Mouse (Mus musculus): ENCODE measurements around the gene Evx2. TPM values are rescaled to one million over a fixed set of nuclear protein-coding genes. Genes with fewer than 3 reads are reported as not detected.

The Evx2 gene
- polyA plus RNA-seq, 1 experiment from 2014 or later, result 0.62 TPM

DNA sequence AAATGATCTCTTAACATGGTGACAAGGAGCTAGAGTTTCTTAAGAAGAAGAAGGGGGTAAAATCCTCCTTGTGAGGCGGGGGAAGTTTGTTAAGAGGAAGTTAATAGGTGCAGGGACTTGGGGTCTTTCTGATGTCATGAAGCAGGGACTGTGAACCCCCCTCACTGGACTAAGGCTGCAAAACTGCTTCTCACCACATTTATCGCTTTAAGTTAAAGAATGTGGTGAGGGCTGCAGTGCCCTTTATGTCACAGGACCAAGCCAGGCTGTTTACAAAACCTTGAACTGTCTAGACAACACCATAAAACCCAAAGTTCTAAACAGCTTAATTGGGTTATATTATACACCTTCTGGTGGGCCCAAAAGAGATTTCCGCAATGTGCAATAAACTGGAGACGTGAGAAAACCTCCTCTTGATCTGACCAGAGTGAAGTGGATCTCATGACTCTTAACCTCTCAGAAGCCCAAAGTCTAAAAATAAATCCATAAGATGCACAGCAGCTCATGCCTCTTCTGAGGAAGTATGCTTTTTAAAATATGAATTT lies 25.8 kb upstream of the Evx2 start:
- Histone ChIP-seq H3K36me3 (no peaks in the 10 kb centered on the region), H3K4me1 (replicated peaks) (peaks cover 13% of the 10 kb centered on the region), H3K4me3 (replicated peaks) (no peak overlapping the region), H3K9ac (replicated peaks) (no peak overlapping the region), H3K4me2 (replicated peaks) (no peak overlapping the region), H3K27ac (no peak overlapping the region), H3K9me3 (no peaks in the 10 kb centered on the region), H3K27me3 (peaks cover 99% of the 10 kb centered on the region)
- WGBS, result 12% methylated on average over 4 of the region's 4 CpGs
- no peak for ATAC-seq

DNA sequence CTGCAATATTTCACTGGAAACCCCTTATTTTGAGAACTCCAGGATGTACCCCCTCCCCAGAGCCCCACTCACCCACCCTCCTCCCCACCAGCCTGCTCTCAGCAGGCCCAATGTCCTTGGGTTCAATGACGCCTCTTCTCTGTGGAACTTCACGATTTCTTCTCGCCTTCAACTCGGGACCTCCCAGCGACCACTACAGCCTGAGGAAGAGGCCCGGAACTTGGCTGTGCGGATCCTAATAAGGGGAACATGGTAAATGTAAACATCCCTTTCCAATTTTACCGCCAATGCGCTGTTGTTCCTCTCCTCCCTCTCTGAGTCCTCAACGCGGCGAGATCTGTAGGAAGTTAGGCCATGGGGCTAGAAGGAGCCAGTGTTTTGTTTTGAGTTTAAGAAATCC lies 24.7 kb upstream of the Evx2 start:
- Histone ChIP-seq H3K4me1 (replicated peaks) (peaks cover 13% of the 10 kb centered on the region), H3K36me3 (no peaks in the 10 kb centered on the region), H3K27me3 (peaks cover 99% of the 10 kb centered on the region), H3K4me3 (replicated peaks) (no peak overlapping the region), H3K4me2 (replicated peaks) (no peak overlapping the region), H3K27ac (no peak overlapping the region), H3K9me3 (no peaks in the 10 kb centered on the region), H3K9ac (replicated peaks) (no peak overlapping the region)
- ATAC-seq, result no peak
- under 1% methylated on average over 12 of the region's 12 CpGs for WGBS

DNA sequence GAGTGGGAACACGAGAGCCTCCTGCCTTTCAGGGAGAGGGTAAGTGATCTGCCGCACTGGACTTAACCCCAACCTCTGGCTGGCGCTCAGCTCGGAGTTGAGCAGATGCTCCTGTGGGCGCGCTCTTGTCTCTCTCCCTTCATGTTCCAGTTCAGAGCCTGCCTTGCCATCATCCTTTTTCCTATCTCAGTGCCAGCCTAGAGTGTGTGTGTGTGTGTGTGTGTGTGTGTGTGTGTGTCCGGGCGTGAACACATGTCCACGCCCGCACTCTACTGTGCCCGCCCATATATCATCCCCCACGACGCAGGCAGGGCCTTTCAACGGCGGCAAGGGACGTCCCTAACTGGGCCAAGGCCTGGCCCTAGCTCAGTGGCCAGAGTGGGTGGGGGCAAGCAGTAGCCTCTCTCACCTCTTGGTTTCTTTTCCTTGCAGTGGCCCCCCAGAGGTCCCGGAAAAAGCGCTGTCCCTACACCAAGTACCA lies 24.2 kb upstream of the Evx2 start:
- under 1% methylated on average over 18 of the region's 18 CpGs for WGBS
- no peak overlapping the region for H3K9ac ChIP-seq (replicated peaks)
- H3K4me3 ChIP-seq (replicated peaks), result no peak overlapping the region
- no peak overlapping the region for H3K27ac ChIP-seq
- no peaks in the 10 kb centered on the region for H3K36me3 ChIP-seq
- H3K4me2 ChIP-seq (replicated peaks), result no peak overlapping the region
- peak; percentile 53; the same call in 1 of the 2 replicates for ATAC-seq
- H3K27me3 ChIP-seq, result peaks cover 99% of the 10 kb centered on the region
- H3K9me3 ChIP-seq, result no peaks in the 10 kb centered on the region
- peaks cover 13% of the 10 kb centered on the region for H3K4me1 ChIP-seq (replicated peaks)

DNA sequence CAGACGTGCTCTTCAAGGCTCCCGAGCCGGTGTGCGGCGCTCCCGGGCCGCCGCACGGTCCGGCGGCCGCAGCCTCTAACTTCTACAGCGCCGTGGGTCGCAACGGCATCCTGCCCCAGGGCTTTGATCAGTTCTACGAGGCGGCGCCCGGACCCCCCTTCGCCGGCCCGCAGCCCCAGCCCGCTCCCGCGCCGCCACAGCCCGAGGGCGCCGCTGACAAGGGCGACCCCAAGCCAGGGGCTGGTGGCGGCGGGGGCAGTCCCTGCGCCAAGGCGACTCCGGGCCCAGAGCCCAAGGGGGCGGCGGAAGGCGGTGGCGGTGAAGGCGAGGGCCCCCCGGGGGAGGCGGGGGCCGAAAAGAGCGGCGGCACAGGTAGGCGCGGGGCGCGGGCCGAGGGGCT lies 23.4 kb upstream of the Evx2 start:
- Histone ChIP-seq H3K4me1 (replicated peaks) (peaks cover 13% of the 10 kb centered on the region), H3K27me3 (peaks cover 99% of the 10 kb centered on the region), H3K36me3 (no peaks in the 10 kb centered on the region), H3K4me2 (replicated peaks) (peak overlapping the region; percentile 9; the same call in 1 of the 2 replicates), H3K4me3 (replicated peaks) (0 out of 2 replicates have a peak overlapping the region, but pooled peaks have one; percentile 15), H3K27ac (no peak overlapping the region), H3K9me3 (no peaks in the 10 kb centered on the region), H3K9ac (replicated peaks) (no peak overlapping the region)
- ATAC-seq, result no peak
- under 1% methylated on average over 49 of the region's 51 CpGs for WGBS

DNA sequence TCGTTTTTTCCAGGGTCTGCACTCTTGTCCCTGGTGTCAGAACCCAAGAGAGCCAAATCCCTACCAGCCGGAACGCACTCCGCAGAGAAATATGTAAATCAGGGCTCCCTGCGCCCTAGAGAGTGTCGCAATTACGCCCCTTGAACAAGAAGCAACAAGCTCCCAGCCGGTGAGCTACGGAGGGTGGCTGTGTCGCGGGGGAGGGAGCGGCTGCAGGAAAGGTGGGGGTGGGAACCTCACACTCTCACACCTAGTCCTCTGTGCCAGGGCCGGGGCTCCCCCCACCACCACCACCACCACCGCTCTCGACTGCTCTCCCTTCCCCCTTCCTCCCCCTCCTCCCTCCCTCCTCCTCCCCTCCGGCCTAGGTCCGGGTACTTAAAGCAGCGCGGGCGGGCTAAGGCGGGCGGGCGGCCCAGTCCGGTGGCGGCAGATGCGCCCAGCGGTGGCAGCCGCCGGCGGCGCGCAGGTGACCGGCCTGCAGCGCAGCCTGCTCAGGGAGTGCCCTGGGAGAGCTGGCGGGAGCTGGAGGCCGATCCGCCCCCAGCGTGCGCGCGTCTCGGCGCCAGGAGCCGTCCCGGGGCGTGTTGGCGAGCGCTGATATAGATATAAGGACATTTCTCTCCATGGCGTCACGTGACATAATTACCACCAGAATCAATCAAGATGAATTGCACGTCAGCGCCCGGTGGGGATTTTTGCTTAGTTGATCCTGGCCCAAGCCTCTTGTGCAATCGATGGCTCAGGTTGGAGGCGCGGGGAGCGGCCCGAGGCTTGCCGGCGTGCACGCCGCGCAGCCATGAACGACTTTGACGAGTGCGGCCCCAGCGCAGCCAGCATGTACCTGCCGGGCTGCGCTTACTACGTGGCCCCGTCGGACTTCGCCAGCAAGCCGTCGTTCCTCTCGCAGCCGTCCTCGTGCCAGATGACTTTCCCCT lies 22.5 kb upstream of the Evx2 start:
- H3K4me1 ChIP-seq (replicated peaks), result peaks cover 13% of the 10 kb centered on the region
- ATAC-seq, result peak; percentile 20; the same call in 1 of the 2 replicates
- H3K27ac ChIP-seq, result no peak overlapping the region
- no peaks in the 10 kb centered on the region for H3K36me3 ChIP-seq
- H3K4me2 ChIP-seq (replicated peaks), result peak overlapping the region; percentile 9; the same call in 1 of the 2 replicates
- peaks cover 99% of the 10 kb centered on the region for H3K27me3 ChIP-seq
- H3K4me3 ChIP-seq (replicated peaks), result 0 out of 2 replicates have a peak overlapping the region, but pooled peaks have one; percentile 15
- under 1% methylated on average over 72 of the region's 78 CpGs for WGBS
- H3K9me3 ChIP-seq, result no peaks in the 10 kb centered on the region
- H3K9ac ChIP-seq (replicated peaks), result no peak overlapping the region

DNA sequence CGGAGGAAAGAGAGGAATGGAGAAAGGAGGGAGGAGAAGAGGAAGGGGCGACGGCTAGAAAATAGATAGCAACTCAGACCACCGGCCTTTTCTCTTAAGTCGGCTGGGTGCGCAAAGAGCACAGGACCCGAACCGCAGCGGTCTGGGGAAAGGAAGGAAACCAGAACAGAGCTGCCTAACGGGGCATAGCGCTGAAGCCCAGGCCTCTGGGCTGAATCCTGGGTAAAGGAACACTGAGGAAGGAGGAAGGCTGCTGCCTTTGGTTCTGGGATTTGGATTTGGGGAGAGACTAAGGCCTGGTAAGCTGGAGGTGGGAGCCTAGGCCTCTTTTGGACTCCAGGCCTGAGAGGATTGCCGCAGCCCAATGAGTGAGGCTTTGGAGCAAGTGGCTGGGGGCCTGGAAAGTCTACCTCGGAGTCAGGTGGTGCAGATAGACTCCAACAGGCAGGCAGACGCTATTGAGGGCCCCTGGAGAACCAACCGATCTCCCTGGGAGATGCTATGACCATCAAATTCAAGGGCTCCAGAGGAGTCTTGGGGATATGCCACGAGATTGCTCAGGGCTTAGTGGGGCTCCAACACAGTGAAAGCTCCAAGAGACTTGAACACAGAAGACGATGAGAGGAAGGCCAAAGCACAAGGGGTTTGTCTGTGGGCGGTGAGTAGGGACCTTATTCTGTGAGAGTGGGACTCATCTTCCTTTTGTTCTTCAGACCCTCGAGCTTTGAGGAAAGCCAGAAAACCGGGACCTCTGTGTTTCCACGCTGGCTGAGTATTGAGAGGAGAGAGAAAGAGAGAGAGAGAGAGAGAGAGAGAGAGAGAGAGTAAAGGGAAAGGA lies 21.4 kb upstream of the Evx2 start:
- Histone ChIP-seq H3K27me3 (peaks cover 100% of the 10 kb centered on the region), H3K4me2 (replicated peaks) (no peak overlapping the region), H3K36me3 (no peaks in the 10 kb centered on the region), H3K27ac (no peak overlapping the region), H3K4me3 (replicated peaks) (no peak overlapping the region), H3K4me1 (replicated peaks) (peaks cover 13% of the 10 kb centered on the region), H3K9me3 (no peaks in the 10 kb centered on the region), H3K9ac (replicated peaks) (no peak overlapping the region)
- under 1% methylated on average over 21 of the region's 21 CpGs for WGBS
- no peak for ATAC-seq

DNA sequence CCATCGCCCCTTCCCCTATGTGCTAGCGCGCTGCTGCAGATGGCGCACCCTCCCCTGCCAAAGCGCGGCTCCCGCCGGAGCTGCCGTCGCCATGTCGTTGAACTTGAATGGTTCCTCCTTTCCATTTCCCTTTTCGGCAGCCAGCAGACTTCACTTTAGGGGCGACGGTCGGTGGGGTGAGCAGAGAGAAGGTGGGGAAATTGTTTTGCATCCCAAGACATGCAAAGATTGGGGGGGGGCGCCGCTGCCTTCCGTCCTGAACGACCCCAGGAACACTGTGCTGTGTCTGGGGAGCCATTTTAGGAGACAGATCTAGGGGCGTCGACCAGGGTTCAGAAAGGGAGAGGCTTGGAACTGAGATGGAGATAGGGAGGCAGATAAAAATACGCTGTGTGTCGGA lies 20.6 kb upstream of the Evx2 start:
- peaks cover 13% of the 10 kb centered on the region for H3K4me1 ChIP-seq (replicated peaks)
- H3K36me3 ChIP-seq, result no peaks in the 10 kb centered on the region
- H3K27me3 ChIP-seq, result peaks cover 100% of the 10 kb centered on the region
- WGBS, result 1% methylated on average over 23 of the region's 23 CpGs
- H3K9me3 ChIP-seq, result no peaks in the 10 kb centered on the region
- H3K4me3 ChIP-seq (replicated peaks), result no peak overlapping the region
- ATAC-seq, result no peak
- H3K4me2 ChIP-seq (replicated peaks), result no peak overlapping the region
- no peak overlapping the region for H3K27ac ChIP-seq
- no peak overlapping the region for H3K9ac ChIP-seq (replicated peaks)

DNA sequence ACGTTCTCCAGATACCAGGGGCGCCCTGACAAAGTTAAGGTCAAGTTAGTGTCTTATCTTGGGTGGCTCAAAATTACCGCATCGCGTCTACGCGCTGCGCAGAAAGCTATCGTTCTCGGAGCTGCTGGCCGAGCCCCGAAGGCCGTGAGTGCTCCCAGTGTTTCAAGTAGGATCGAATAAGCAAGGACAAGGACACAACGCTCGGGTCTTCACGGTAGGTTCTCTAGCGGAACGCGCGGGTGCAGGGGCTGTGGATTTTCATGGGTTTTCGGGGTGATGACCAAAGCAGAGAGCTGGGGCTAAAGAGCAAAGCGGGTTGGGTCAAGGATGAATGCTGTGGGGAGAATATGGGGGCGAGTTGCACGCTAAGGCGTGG lies 20.2 kb upstream of the Evx2 start:
- no peak overlapping the region for H3K4me3 ChIP-seq (replicated peaks)
- no peak overlapping the region for H3K9ac ChIP-seq (replicated peaks)
- H3K27ac ChIP-seq, result no peak overlapping the region
- no peaks in the 10 kb centered on the region for H3K9me3 ChIP-seq
- WGBS, result under 1% methylated on average over 26 of the region's 26 CpGs
- no peak for ATAC-seq
- peaks cover 13% of the 10 kb centered on the region for H3K4me1 ChIP-seq (replicated peaks)
- peaks cover 100% of the 10 kb centered on the region for H3K27me3 ChIP-seq
- no peak overlapping the region for H3K4me2 ChIP-seq (replicated peaks)
- H3K36me3 ChIP-seq, result no peaks in the 10 kb centered on the region

DNA sequence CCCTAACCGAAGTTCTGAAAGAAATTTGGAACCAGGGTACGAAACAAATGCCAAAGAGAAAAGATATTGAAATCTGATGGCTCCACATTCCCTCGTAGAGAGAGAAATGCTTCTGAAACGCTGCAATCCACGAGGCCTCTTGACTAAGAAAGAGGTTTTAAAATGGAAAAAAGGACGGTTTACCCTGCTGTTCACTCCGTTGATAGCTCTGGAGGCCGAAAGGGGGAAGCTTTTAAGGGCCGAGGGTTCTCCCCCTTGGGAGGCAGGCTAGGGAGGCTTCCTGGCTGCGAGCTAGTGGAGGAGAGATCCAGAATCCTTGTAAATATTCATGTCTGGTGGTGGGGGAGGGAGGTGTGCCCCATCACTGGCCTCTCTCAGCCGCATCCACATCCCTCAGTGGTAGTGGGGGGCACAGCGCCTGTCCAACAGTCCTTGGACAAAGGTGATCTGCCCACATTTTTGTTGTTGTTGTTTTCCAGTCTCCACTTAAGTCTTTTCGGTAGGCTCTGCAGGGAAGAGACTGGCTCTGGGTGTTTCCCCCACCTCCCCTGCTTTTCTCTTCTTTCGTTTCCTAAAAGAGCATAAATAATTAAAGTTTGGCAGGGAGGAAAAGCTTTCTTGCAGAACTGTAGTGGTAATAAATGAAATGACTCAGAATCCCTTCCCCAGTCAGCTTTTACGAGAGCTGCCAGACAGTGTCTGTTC lies 19.7 kb upstream of the Evx2 start, which contains the start of gene Hoxd11:
TSS of gene Hoxd11 (plus strand) at position 667 of the 705 bp plus-strand sequence.
- ATAC-seq, result no peak
- H3K27ac ChIP-seq, result no peak within 1 kb of the TSS
- H3K9ac ChIP-seq (replicated peaks), result no peak within 1 kb of the TSS
- peaks cover 100% of the 10 kb centered on the region for H3K27me3 ChIP-seq
- no peak within 1 kb of the TSS for H3K4me3 ChIP-seq (replicated peaks)
- H3K9me3 ChIP-seq, result no peaks in the 10 kb centered on the region
- WGBS, result 1% methylated on average over 15 of the region's 15 CpGs
- H3K4me2 ChIP-seq (replicated peaks), result no peak within 1 kb of the TSS
- H3K36me3 ChIP-seq, result no peaks in the 10 kb centered on the region
- H3K4me1 ChIP-seq (replicated peaks), result peaks cover 13% of the 10 kb centered on the region

DNA sequence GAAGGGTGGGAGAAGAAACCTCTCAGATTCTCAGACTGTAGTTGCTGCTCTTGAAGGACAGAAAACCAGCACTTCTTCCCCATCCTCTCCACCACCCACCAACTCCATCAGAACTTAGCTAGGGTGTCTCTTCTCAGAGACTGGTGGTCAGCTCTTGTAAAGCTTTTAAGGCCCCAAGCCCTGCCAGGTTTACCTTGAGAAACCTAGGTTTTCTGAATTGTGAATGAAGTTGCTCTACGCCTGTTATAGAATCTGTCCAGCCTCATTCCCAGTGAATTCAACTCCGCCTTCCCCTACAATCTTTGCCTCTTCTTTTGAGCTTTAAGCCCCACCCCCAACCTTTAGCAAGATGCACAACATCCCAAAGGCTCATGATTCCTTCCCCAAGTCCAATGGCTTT lies 17.7 kb upstream of the Evx2 start:
- no peaks in the 10 kb centered on the region for H3K36me3 ChIP-seq
- no peak overlapping the region for H3K4me3 ChIP-seq (replicated peaks)
- H3K4me1 ChIP-seq (replicated peaks), result peaks cover 9% of the 10 kb centered on the region
- H3K9me3 ChIP-seq, result no peaks in the 10 kb centered on the region
- 10% methylated on average over 2 of the region's 2 CpGs for WGBS
- no peak overlapping the region for H3K27ac ChIP-seq
- ATAC-seq, result no peak
- no peak overlapping the region for H3K9ac ChIP-seq (replicated peaks)
- peaks cover 100% of the 10 kb centered on the region for H3K27me3 ChIP-seq
- no peak overlapping the region for H3K4me2 ChIP-seq (replicated peaks)

DNA sequence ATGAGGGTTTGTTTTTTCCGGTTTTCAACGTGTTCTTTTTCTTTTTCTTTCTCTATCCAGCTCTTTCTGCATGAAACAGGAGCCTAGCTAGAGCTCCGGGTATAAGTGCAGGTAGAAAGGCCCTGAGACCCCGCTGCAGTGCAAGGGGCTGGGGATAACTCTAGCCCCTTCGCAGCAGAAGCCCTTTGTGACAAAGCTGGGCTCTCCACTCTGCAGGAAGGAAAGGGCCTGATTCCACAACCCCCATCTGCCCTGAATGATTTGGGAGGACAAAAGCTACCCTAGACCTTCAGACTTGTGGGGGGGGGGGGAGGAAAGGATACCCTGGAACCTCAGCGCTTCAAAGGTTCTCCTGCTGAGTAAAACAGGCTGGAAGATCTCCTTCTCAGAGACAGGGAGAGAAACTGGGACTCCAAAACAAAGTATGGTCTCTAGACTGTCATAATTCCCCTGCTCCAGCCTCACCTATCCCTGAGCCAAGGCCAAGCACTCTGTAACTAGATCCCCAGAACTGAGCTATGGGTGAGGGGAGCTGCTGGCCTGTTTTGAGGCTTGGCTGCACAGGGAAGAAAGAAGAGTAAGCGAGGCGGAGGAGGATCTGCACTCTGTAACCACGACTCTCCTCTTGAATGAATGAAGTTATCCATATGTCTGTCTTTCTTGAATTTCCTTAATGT lies 17.2 kb upstream of the Evx2 start:
- H3K27me3 ChIP-seq, result peaks cover 100% of the 10 kb centered on the region
- 2% methylated on average over 9 of the region's 9 CpGs for WGBS
- H3K4me3 ChIP-seq (replicated peaks), result no peak overlapping the region

More for the DNA sequence above, 17.2 kb upstream of the Evx2 start:
- Histone ChIP-seq H3K9me3 (no peaks in the 10 kb centered on the region), H3K36me3 (no peaks in the 10 kb centered on the region), H3K4me2 (replicated peaks) (no peak overlapping the region), H3K9ac (replicated peaks) (no peak overlapping the region), H3K27ac (no peak overlapping the region), H3K4me1 (replicated peaks) (peaks cover 4% of the 10 kb centered on the region)
- ATAC-seq, result no peak
